ENCODE assay signal across 20 mouse cellular contexts in the genomic region with DNA sequence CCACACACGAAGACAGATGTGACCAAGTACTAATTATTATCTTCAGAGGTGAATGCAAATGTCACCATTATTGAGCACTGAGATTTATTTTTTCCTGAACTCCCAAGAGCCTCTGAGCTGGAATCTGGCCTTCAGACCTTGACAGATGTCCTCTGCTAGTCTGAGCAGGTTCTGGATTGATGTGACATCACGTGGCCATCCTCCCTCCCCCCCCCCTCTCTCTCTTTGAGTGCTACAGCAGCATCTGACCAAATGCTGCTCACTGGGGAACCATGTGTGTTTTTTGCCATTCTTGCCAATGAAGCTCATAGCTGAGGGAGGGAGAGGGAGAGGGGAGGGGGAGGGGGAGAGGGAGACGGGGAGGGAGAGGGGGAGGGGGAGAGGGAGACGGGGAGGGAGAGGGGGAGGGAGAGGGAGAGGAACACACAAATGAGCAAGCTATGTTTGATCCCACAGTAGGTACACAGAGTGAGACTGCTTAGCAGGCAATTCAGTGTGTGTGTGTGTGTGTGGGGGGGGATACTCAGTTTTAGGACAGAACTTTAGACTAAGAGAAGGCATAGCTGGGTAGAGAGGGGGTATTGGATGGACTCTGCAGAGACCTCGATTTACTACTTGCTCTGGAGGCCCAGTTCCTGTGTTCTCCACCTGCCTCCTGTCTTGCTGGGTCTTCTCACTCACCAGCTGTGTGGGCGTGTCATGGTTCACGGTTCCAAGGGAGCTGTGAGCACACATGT.
DNase-seq lines count a peak whose midpoint lies in the region; ATAC-seq and TF ChIP-seq lines count a peak whose summit lies in the region.
"Had no signal": no experiment of that assay in that cellular context is flagged by ENCODE, and none has a peak within 500 bp of the region (broad histone marks: within the 10 kb centered on the region; RNA-seq: fewer than 3 reads in every experiment).

No protein-coding gene starts in this region.

- DNase-seq in forebrain, embryonic 11.5 days (ENCODE audit: low spot score): no peak
- DNase-seq in hindbrain, embryonic 10.5 days (ENCODE audit: low spot score): no peak
- DNase-seq in retina, postnatal 1 day: peak; percentile 23
- DNase-seq in retina, embryonic 14.5 days (ENCODE audit: low spot score): no peak
- no peak for DNase-seq in cerebellum, adult 2 months
- DNase-seq in gastrocnemius, postnatal 14 days: no peak
- DNase-seq: B cell, adult 2 months; cerebellum, postnatal 25 days; left cerebral cortex, postnatal 4 days; liver, embryonic 13.5 days; right cerebral cortex, postnatal 14 days; thymus, adult 2 months had no signal

- intact Hi-C loops in gastrocnemius, postnatal 14 days (cut with DNase I; ENCODE audit: low total_unique reads): no loop called here

- WGBS in forebrain, embryonic 13.5 days: 66% methylated on average over 6 of the region's 7 CpGs
- WGBS in forebrain, embryonic 11.5 days: 67% methylated on average over 6 of the region's 7 CpGs
- 67% methylated on average over 5 of the region's 7 CpGs for WGBS in hindbrain, embryonic 12.5 days
- 64% methylated on average over 6 of the region's 7 CpGs for WGBS in hindbrain, embryonic 10.5 days
- WGBS in cerebellum, adult 2 months: 33% methylated on average over 6 of the region's 7 CpGs

- no peak for TF ChIP-seq CTCF in cerebellum, adult 2 months (IDR thresholded peaks at IDR 0.05; ENCODE audit: borderline replicate concordance, insufficient read depth, low read depth, low read length)

- H3K4me3 ChIP-seq in forebrain, embryonic 13.5 days: no peak overlapping the region
- H3K4me3 ChIP-seq in forebrain, embryonic 11.5 days (ENCODE audit: low read depth, low read length): no peak overlapping the region
- no peak overlapping the region for H3K4me3 ChIP-seq in hindbrain, embryonic 12.5 days
- H3K4me3 ChIP-seq in hindbrain, embryonic 10.5 days: no peak overlapping the region
- no peak overlapping the region for H3K4me3 ChIP-seq in cerebellum, adult 2 months (replicated peaks; ENCODE audit: insufficient read depth, low read depth, low read length)
- H3K4me3 ChIP-seq: liver, embryonic 13.5 days; lung, embryonic 15.5 days; midbrain, embryonic 12.5 days; myocyte; stomach, embryonic 15.5 days had no signal

- TF ChIP-seq POLR2A in cerebellum, adult 2 months (IDR thresholded peaks at IDR 0.05; ENCODE audit: borderline replicate concordance, insufficient read depth, low read length): no peak

- no peak overlapping the region for H3K9ac ChIP-seq in forebrain, embryonic 13.5 days
- H3K9ac ChIP-seq in forebrain, embryonic 11.5 days (ENCODE audit: low read length): no peak overlapping the region
- H3K9ac ChIP-seq in hindbrain, embryonic 12.5 days: no peak overlapping the region
- H3K9ac ChIP-seq: liver, embryonic 13.5 days; lung, embryonic 15.5 days; midbrain, embryonic 12.5 days; stomach, embryonic 15.5 days had no signal

- H3K4me2 ChIP-seq in forebrain, embryonic 13.5 days: no peak overlapping the region
- H3K4me2 ChIP-seq in forebrain, embryonic 11.5 days (ENCODE audit: low read depth, low read length, severe bottlenecking): no peak overlapping the region
- H3K4me2 ChIP-seq in hindbrain, embryonic 12.5 days (replicated peaks): no peak overlapping the region
- H3K4me2 ChIP-seq: liver, embryonic 13.5 days; lung, embryonic 15.5 days; midbrain, embryonic 12.5 days; stomach, embryonic 15.5 days had no signal

- H3K9me3 ChIP-seq in forebrain, embryonic 13.5 days (replicated peaks): no peaks in the 10 kb centered on the region
- H3K9me3 ChIP-seq in forebrain, embryonic 11.5 days (ENCODE audit: control insufficient read depth, low read length): no peaks in the 10 kb centered on the region
- H3K9me3 ChIP-seq in hindbrain, embryonic 12.5 days (replicated peaks): no peaks in the 10 kb centered on the region
- no peaks in the 10 kb centered on the region for H3K9me3 ChIP-seq in hindbrain, embryonic 10.5 days
- H3K9me3 ChIP-seq: liver, embryonic 13.5 days; lung, embryonic 15.5 days; midbrain, embryonic 12.5 days; stomach, embryonic 15.5 days had no signal

- H3K27ac ChIP-seq in forebrain, embryonic 13.5 days: no peak overlapping the region
- no peak overlapping the region for H3K27ac ChIP-seq in forebrain, embryonic 11.5 days (ENCODE audit: low read depth, low read length)
- no peak overlapping the region for H3K27ac ChIP-seq in hindbrain, embryonic 12.5 days
- H3K27ac ChIP-seq in hindbrain, embryonic 10.5 days: no peak overlapping the region
- no peak overlapping the region for H3K27ac ChIP-seq in cerebellum, adult 2 months (ENCODE audit: insufficient read depth, low read length)
- H3K27ac ChIP-seq: liver, embryonic 13.5 days; lung, embryonic 15.5 days; macrophage; midbrain, embryonic 12.5 days; stomach, embryonic 15.5 days had no signal

- no peaks in the 10 kb centered on the region for H3K4me1 ChIP-seq in forebrain, embryonic 13.5 days
- H3K4me1 ChIP-seq in forebrain, embryonic 11.5 days (replicated peaks; ENCODE audit: control insufficient read depth, insufficient read depth, low read length): no peaks in the 10 kb centered on the region
- 0 out of 2 replicates have a peak, but pooled peaks cover 3% of the 10 kb centered on the region for H3K4me1 ChIP-seq in hindbrain, embryonic 12.5 days
- H3K4me1 ChIP-seq in hindbrain, embryonic 10.5 days (replicated peaks): peaks cover 6% of the 10 kb centered on the region; the same call in 1 of the 2 replicates
- H3K4me1 ChIP-seq in cerebellum, adult 2 months (ENCODE audit: control insufficient read depth, insufficient read depth, low read length): peaks cover 8% of the 10 kb centered on the region; the same call in 1 of the 2 replicates
- H3K4me1 ChIP-seq: lung, embryonic 15.5 days; midbrain, embryonic 12.5 days; stomach, embryonic 15.5 days had no signal

- H3K27me3 ChIP-seq in forebrain, embryonic 13.5 days: no peaks in the 10 kb centered on the region
- H3K27me3 ChIP-seq in forebrain, embryonic 11.5 days (ENCODE audit: control insufficient read depth, insufficient read depth, low read length): no peaks in the 10 kb centered on the region
- H3K27me3 ChIP-seq in hindbrain, embryonic 12.5 days: no peaks in the 10 kb centered on the region
- no peaks in the 10 kb centered on the region for H3K27me3 ChIP-seq in hindbrain, embryonic 10.5 days (ENCODE audit: insufficient read depth, poor library complexity, severe bottlenecking)
- no peaks in the 10 kb centered on the region for H3K27me3 ChIP-seq in cerebellum, adult 2 months (ENCODE audit: control insufficient read depth, insufficient read depth, low read length)
- H3K27me3 ChIP-seq: liver, embryonic 13.5 days; lung, embryonic 15.5 days; midbrain, embryonic 12.5 days; stomach, embryonic 15.5 days had no signal

- H3K36me3 ChIP-seq in forebrain, embryonic 13.5 days (ENCODE audit: poor library complexity, severe bottlenecking): no peaks in the 10 kb centered on the region
- no peaks in the 10 kb centered on the region for H3K36me3 ChIP-seq in forebrain, embryonic 11.5 days (ENCODE audit: control insufficient read depth, insufficient read depth, low read length)
- H3K36me3 ChIP-seq in hindbrain, embryonic 12.5 days: no peaks in the 10 kb centered on the region
- no peaks in the 10 kb centered on the region for H3K36me3 ChIP-seq in hindbrain, embryonic 10.5 days
- H3K36me3 ChIP-seq: liver, embryonic 13.5 days; lung, embryonic 15.5 days; midbrain, embryonic 12.5 days; stomach, embryonic 15.5 days had no signal

- ATAC-seq in forebrain, embryonic 13.5 days: peak; percentile 55; the same call in 1 of the 2 replicates
- ATAC-seq in forebrain, embryonic 11.5 days (replicated peaks; ENCODE audit: low FRiP score): no peak
- peak; percentile 38; the same call in 1 of the 2 replicates for ATAC-seq in hindbrain, embryonic 12.5 days (ENCODE audit: low FRiP score)
- ATAC-seq: intestine, postnatal 0 days had no signal
